Mouse (Mus musculus) cerebellum, adult 11-12 months (tissue): ENCODE results near the gene Cacna1s.
A peak's percentile ranks its signal among the peaks of the same experiment; 100 is the strongest.

ENCODE experiments used
- DNase-seq: peaks from one replicate; pipeline ENCODE4 v3.0.0; 2022

The Cacna1s gene

GRCm38 (mm10) chr1:136139990-136140640, 87.6 kb downstream of the Cacna1s start:
- DNase-seq, result peak; percentile 93

- peak; percentile 65 for DNase-seq
These were observed 88.8 kb downstream of the Cacna1s start for GRCm38 (mm10) chr1:136141176-136141950.

- DNase-seq, result peak; percentile 51
These were observed 89.8 kb downstream of the Cacna1s start for GRCm38 (mm10) chr1:136142336-136142735.

DNA sequence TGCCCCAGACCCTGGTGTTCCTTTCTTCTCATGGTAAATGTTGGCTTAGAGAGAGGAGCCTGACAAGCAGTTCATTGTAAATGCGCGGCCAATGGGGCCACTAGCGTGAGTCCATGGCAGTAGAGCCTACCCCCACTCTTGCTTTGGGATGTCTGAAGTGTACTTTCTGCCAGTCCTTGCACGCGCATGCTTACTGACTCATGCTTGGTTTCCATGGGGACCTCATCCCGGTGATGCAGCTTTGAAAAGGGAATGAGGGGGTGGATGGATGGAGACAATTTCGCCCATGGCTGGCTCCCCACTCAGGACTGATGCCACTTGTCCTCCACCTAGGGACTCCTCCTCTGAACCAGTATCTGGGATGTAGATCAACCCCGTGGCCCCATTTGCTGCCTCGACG, 91.0 kb downstream of the Cacna1s start:
- DNase-seq, result no peak

GRCm38 (mm10) chr1:136149702-136150101, 97.2 kb downstream of the Cacna1s start:
- DNase-seq, result no peak

DNA sequence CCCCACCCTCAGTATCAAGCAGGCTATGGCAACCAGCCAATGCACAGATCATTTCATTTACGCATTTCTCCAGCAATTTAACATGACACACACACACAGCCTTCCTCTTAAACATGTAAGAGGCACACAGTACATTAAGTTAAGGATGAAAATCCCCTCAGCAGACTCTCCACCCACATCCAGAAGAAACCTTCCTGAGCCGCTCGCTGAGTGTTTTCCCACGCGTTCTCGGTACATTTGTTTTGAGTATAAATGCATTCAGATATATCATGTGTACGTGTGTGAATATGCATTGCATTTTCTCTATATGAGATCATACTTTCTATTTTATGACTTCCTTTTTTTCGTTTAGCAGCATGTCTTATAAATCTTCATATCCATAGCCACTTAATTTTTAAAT, 98.8 kb downstream of the Cacna1s start:
- DNase-seq, result no peak

DNA sequence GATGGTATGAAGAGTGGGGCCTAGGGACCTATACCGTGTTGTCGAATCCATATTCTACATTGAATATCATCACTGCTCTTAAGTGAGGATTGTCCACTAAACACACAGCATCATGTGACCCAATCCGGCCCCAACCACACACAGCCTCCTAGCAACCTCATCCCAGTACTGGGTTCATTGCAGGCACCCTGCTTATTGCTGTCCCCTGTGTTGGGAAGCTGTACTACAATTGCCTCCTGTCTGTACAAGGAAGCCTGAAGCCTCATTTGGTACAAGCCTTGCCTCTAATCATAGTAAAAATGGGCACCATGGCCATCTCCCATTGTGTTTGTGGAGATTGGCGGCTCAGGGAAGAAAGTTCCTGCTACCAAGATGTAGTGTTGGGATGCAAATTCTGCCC, 103.8 kb downstream of the Cacna1s start:
- DNase-seq, result no peak

GRCm38 (mm10) chr1:136156951-136157350, 104.4 kb downstream of the Cacna1s start:
- DNase-seq, result no peak

GRCm38 (mm10) chr1:136159830-136160229, 107.3 kb downstream of the Cacna1s start:
- DNase-seq, result no peak

- DNase-seq, result no peak
These were observed 107.7 kb downstream of the Cacna1s start for GRCm38 (mm10) chr1:136160297-136160696.

- no peak for DNase-seq
These were observed 108.4 kb downstream of the Cacna1s start for GRCm38 (mm10) chr1:136160930-136161329.

- no peak for DNase-seq
These were observed 108.9 kb downstream of the Cacna1s start for GRCm38 (mm10) chr1:136161333-136161921.

DNA sequence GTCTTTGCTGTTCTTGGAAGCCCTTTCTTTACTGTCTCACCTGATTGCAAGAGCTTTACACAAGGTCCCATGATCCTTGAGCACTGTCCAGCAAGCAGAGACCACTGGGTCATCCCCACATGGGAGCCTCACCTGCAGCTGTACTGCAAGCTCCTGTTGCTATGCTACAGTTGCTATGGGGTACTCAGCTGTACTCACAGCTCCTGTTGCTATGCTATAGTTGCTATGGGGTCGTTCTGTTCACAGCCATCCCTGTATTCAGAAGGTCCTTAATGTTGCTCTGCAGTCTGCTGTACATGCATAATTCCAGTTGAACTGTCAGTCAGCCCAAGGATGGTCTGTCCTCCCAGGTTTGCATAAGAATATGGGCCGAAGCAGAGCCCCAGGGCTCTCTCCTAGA, 112.9 kb downstream of the Cacna1s start:
- no peak for DNase-seq

GRCm38 (mm10) chr1:136167657-136168056, 115.1 kb downstream of the Cacna1s start:
- DNase-seq, result no peak
